Mouse (Mus musculus): Measurements from ENCODE around the gene Bcar3. TPM values are rescaled to one million over a fixed set of nuclear protein-coding genes. Genes with fewer than 3 reads are reported as not detected.

Bcar3 gene
- total and polyA plus RNA-seq, 3 experiments: not detected

- Histone ChIP-seq H3K9ac (ENCODE audit: control insufficient read depth, low read depth, low read length, poor library complexity, severe bottlenecking) (no peak overlapping the region), H3K27me3 (ENCODE audit: control insufficient read depth in 1 of 2, insufficient read depth in 2 of 2, low read length in 2 of 2) (no peaks in the 10 kb centered on the region), H3K36me3 (ENCODE audit: control insufficient read depth in 1 of 2, insufficient read depth in 2 of 2, low read length in 2 of 2) (no peaks in the 10 kb centered on the region), H3K4me3 (ENCODE audit: control insufficient read depth in 1 of 2, insufficient read depth in 1 of 2, low read depth in 2 of 2, low read length in 2 of 2) (no peak overlapping the region), H3K9me3 (replicated peaks; ENCODE audit: insufficient read depth, low read length) (no peaks in the 10 kb centered on the region), H3K4me1 (ENCODE audit: control insufficient read depth in 1 of 2, insufficient read depth in 2 of 2, low read length in 2 of 2) (no peaks in the 10 kb centered on the region), H3K27ac (ENCODE audit: control insufficient read depth, low read depth, low read length) (no peak overlapping the region), H3K79me2 (ENCODE audit: control insufficient read depth, insufficient read depth, low read length, poor library complexity) (no peaks in the 10 kb centered on the region)
- TF ChIP-seq NELFE (IDR thresholded peaks at IDR 0.05; ENCODE audit: low read depth, low read length) (no peak), MAFK (IDR thresholded peaks at IDR 0.05; ENCODE audit: borderline replicate concordance, low read depth, low read length) (no peak), E2F4 (IDR thresholded peaks at IDR 0.05; ENCODE audit: borderline replicate concordance, low read depth, low read length) (no peak), POLR2AphosphoS5 (IDR thresholded peaks at IDR 0.05; ENCODE audit: borderline replicate concordance, low read depth, low read length) (no peak), RAD21 (IDR thresholded peaks at IDR 0.05; ENCODE audit: low read depth, low read length) (no peak), JUND (IDR thresholded peaks at IDR 0.05; ENCODE audit: low read depth, low read length) (no peak), CHD2 (IDR thresholded peaks at IDR 0.05; ENCODE audit: low read length) (no peak), TBP (IDR thresholded peaks at IDR 0.05; ENCODE audit: low read depth, low read length) (no peak), ZC3H11A (IDR thresholded peaks at IDR 0.05; ENCODE audit: low read depth, low read length) (no peak), SMC3 (IDR thresholded peaks at IDR 0.05; ENCODE audit: low read depth, low read length) (no peak), MYB (IDR thresholded peaks at IDR 0.05; ENCODE audit: low read depth, low read length) (no peak)
- DNase-seq (ENCODE audit: low read depth, low spot score): no peak
These were observed 127.2 kb downstream of the Bcar3 start for GRCm38 (mm10) chr3:122421042-122421702.

GRCm38 (mm10) chr3:122421802-122422201 lies 127.9 kb downstream of the Bcar3 start:
- H3K79me2 ChIP-seq (ENCODE audit: control insufficient read depth, insufficient read depth, low read length, poor library complexity): no peaks in the 10 kb centered on the region
- H3K9me3 ChIP-seq (replicated peaks; ENCODE audit: insufficient read depth, low read length): no peaks in the 10 kb centered on the region
- no peak for DNase-seq (ENCODE audit: low read depth, low spot score)
- no peak overlapping the region for H3K4me3 ChIP-seq (ENCODE audit: control insufficient read depth in 1 of 2, insufficient read depth in 1 of 2, low read depth in 2 of 2, low read length in 2 of 2)
- no peaks in the 10 kb centered on the region for H3K27me3 ChIP-seq (ENCODE audit: control insufficient read depth in 1 of 2, insufficient read depth in 2 of 2, low read length in 2 of 2)
- no peaks in the 10 kb centered on the region for H3K36me3 ChIP-seq (ENCODE audit: control insufficient read depth in 1 of 2, insufficient read depth in 2 of 2, low read length in 2 of 2)
- no peaks in the 10 kb centered on the region for H3K4me1 ChIP-seq (ENCODE audit: control insufficient read depth in 1 of 2, insufficient read depth in 2 of 2, low read length in 2 of 2)
- no peak for TF ChIP-seq MEF2A (IDR thresholded peaks at IDR 0.05; ENCODE audit: extremely low read depth, insufficient replicate concordance, low read depth, low read length, poor library complexity, severe bottlenecking)
- TF ChIP-seq MXI1 (IDR thresholded peaks at IDR 0.05; ENCODE audit: low read depth, low read length): no peak
- TF ChIP-seq POLR2AphosphoS5 (IDR thresholded peaks at IDR 0.05; ENCODE audit: borderline replicate concordance, low read depth, low read length): no peak
- TF ChIP-seq NRF1 (IDR thresholded peaks at IDR 0.05; ENCODE audit: insufficient read depth, low read depth, low read length, poor library complexity, severe bottlenecking): no peak
- TF ChIP-seq MAX (IDR thresholded peaks at IDR 0.05; ENCODE audit: low read length): no peak
- no peak for TF ChIP-seq ZKSCAN1 (IDR thresholded peaks at IDR 0.05; ENCODE audit: low read depth, low read length)
- no peak for TF ChIP-seq NELFE (IDR thresholded peaks at IDR 0.05; ENCODE audit: low read depth, low read length)
- no peak for TF ChIP-seq HCFC1 (IDR thresholded peaks at IDR 0.05; ENCODE audit: low read depth, low read length)
- no peak for TF ChIP-seq ZNF384 (IDR thresholded peaks at IDR 0.05; ENCODE audit: low read depth, low read length)
- TF ChIP-seq USF2 (IDR thresholded peaks at IDR 0.05; ENCODE audit: borderline replicate concordance in 1 of 2, insufficient read depth in 1 of 2, low read depth in 1 of 2, low read length in 2 of 2): no peak
- TF ChIP-seq USF1 (IDR thresholded peaks at IDR 0.05; ENCODE audit: low read depth, low read length): no peak
- no peak for TF ChIP-seq POLR2A (IDR thresholded peaks at IDR 0.05; ENCODE audit: control insufficient read depth in 1 of 2, insufficient read depth in 1 of 2, low read depth in 1 of 2, low read length in 2 of 2, poor library complexity in 1 of 2)
- no peak for TF ChIP-seq TBP (IDR thresholded peaks at IDR 0.05; ENCODE audit: low read depth, low read length)
- H3K9ac ChIP-seq (ENCODE audit: control insufficient read depth, low read depth, low read length, poor library complexity, severe bottlenecking): no peak overlapping the region
- H3K27ac ChIP-seq (ENCODE audit: control insufficient read depth, low read depth, low read length): no peak overlapping the region

Measured in MEL (cell line).